Mouse (Mus musculus) cerebellum, adult 2 months (tissue): ENCODE results near the gene Sin3b.

Experiments used
- CTCF ChIP-seq: fragments of 200-500 bp; IDR thresholded peaks from 2 replicates; pipeline ENCODE4 v1.5.1; 2011; ENCODE audit warnings: low read depth, mild to moderate bottlenecking, control low read depth, low read length, moderate library complexity, borderline replicate concordance; ENCODE audit not compliant: insufficient read depth
- POLR2A ChIP-seq: fragments of 200-500 bp; IDR thresholded peaks from 2 replicates; pipeline ENCODE4 v1.6.1; 2011; ENCODE audit warnings: low read length, control low read depth, borderline replicate concordance; ENCODE audit not compliant: insufficient read depth

GRCm38 (mm10) chr8:72801583-72801982 is 78.5 kb downstream of the Sin3b start:
- TF ChIP-seq CTCF (no peak), POLR2A (no peak)
